8 mouse cellular contexts compared by ENCODE assay signal in genomic region chr10:67283516-67283915, GRCm38 (mm10). TPM values are rescaled to one million over a fixed set of nuclear protein-coding genes. Genes with fewer than 3 reads are reported as not detected.
DNase-seq lines count a peak whose midpoint lies in the region; ATAC-seq and TF ChIP-seq lines count a peak whose summit lies in the region.

No protein-coding gene starts in this region.

- no peak for TF ChIP-seq EP300 in MEL (IDR thresholded peaks at IDR 0.05; ENCODE audit: low read depth in 1 of 2, low read length in 2 of 2)

- H3K79me2 ChIP-seq in MEL (ENCODE audit: control insufficient read depth, insufficient read depth, low read length, poor library complexity) = peaks cover 53% of the 10 kb centered on the region

- H3K9me3 ChIP-seq in MEL (replicated peaks; ENCODE audit: insufficient read depth, low read length) = no peaks in the 10 kb centered on the region
- no peaks in the 10 kb centered on the region for H3K9me3 ChIP-seq in hindbrain, embryonic 14.5 days (ENCODE audit: control insufficient read depth, low read length)
- H3K9me3 ChIP-seq in stomach, embryonic 16.5 days (replicated peaks; ENCODE audit: control insufficient read depth, low read length) = no peaks in the 10 kb centered on the region

- peak overlapping the region; percentile 71 to 99 for H3K4me3 ChIP-seq in MEL (ENCODE audit: control insufficient read depth in 1 of 2, insufficient read depth in 1 of 2, low read depth in 2 of 2, low read length in 2 of 2)
- H3K4me3 ChIP-seq in hindbrain, embryonic 14.5 days (replicated peaks; ENCODE audit: low read length) = peak overlapping the region; percentile 96; the same call in 1 of the 2 replicates
- H3K4me3 ChIP-seq in stomach, embryonic 16.5 days (replicated peaks; ENCODE audit: low read length) = peak overlapping the region; percentile 90

- peaks cover 2 to 24% of the 10 kb centered on the region in 2 experiments; a peak in 3 of 4 replicates for H3K36me3 ChIP-seq in MEL (ENCODE audit: control insufficient read depth in 1 of 2, insufficient read depth in 2 of 2, low read length in 2 of 2)
- H3K36me3 ChIP-seq in hindbrain, embryonic 14.5 days (replicated peaks; ENCODE audit: control insufficient read depth, insufficient read depth) = no peaks in the 10 kb centered on the region
- H3K36me3 ChIP-seq in stomach, embryonic 16.5 days (ENCODE audit: control insufficient read depth, insufficient read depth, low read length) = no peaks in the 10 kb centered on the region

- no peak for TF ChIP-seq POLR2A in MEL (IDR thresholded peaks at IDR 0.05; ENCODE audit: control insufficient read depth in 1 of 2, insufficient read depth in 1 of 2, low read depth in 1 of 2, low read length in 2 of 2, poor library complexity in 1 of 2)

- DNase-seq in 3T3-L1 (ENCODE audit: low read depth, low spot score) (peak; percentile 19), MEL (ENCODE audit: low read depth, low spot score) (peak; percentile 42)
- no peak for DNase-seq in hindbrain, embryonic 14.5 days (ENCODE audit: low spot score)
- peak; percentile 72 to 78 for DNase-seq in lung, adult 18-20 months
- no peak for DNase-seq in left cerebral cortex, postnatal 10 days (ENCODE audit: extremely low spot score in 1 of 2, low spot score in 2 of 2)
- no peak for DNase-seq in cerebellum, postnatal 4 days (ENCODE audit: low spot score in 2 of 2)
- DNase-seq in layer of hippocampus, adult 18-20 months (ENCODE audit: low spot score in 2 of 2) = no peak

- TF ChIP-seq RAD21 in MEL (IDR thresholded peaks at IDR 0.05; ENCODE audit: low read depth, low read length) = no peak

- intact Hi-C loops in left cerebral cortex, postnatal 10 days (cut with DNase I) = loop anchor here (10.0 kb wide), 1 partner anchor 379 kb away; no protein-coding TSS in a partner anchor

- H3K4me1 ChIP-seq in MEL (ENCODE audit: control insufficient read depth in 1 of 2, insufficient read depth in 2 of 2, low read length in 2 of 2) = peaks cover 15 to 24% of the 10 kb centered on the region in 2 experiments
- peaks cover 25% of the 10 kb centered on the region for H3K4me1 ChIP-seq in hindbrain, embryonic 14.5 days (replicated peaks; ENCODE audit: control insufficient read depth, insufficient read depth, low read length)
- H3K4me1 ChIP-seq in stomach, embryonic 16.5 days (ENCODE audit: control insufficient read depth, insufficient read depth, low read length) = peaks cover 17% of the 10 kb centered on the region

- peak overlapping the region; percentile 94 for H3K4me2 ChIP-seq in hindbrain, embryonic 14.5 days (replicated peaks)
- H3K4me2 ChIP-seq in stomach, embryonic 16.5 days (ENCODE audit: low read depth, low read length) = peak overlapping the region; percentile 81

- ATAC-seq in hindbrain, embryonic 14.5 days (ENCODE audit: low FRiP score) = no peak
- no peak for ATAC-seq in stomach, embryonic 16.5 days (ENCODE audit: insufficient read depth, low FRiP score)

- no peak for TF ChIP-seq CTCF in MEL (IDR thresholded peaks at IDR 0.05 in 2 of 3, conservative IDR thresholded peaks at IDR 0.05 in 1 of 3; ENCODE audit: control insufficient read depth in 1 of 3, insufficient read depth in 1 of 3, low read depth in 2 of 3, low read length in 3 of 3, poor library complexity in 1 of 3, severe bottlenecking in 1 of 3)

- H3K27ac ChIP-seq in MEL (ENCODE audit: control insufficient read depth, low read depth, low read length) = no peak overlapping the region
- no peak overlapping the region for H3K27ac ChIP-seq in hindbrain, embryonic 14.5 days
- no peak overlapping the region for H3K27ac ChIP-seq in stomach, embryonic 16.5 days (ENCODE audit: low read length)

- WGBS in hindbrain, embryonic 14.5 days = 91% methylated on average over 9 of the region's 9 CpGs
- WGBS in stomach, embryonic 16.5 days = 72% methylated on average over 9 of the region's 9 CpGs

- peak overlapping the region; percentile 70 for H3K9ac ChIP-seq in MEL (ENCODE audit: control insufficient read depth, low read depth, low read length, poor library complexity, severe bottlenecking)
- H3K9ac ChIP-seq in hindbrain, embryonic 14.5 days = peak overlapping the region; percentile 31
- H3K9ac ChIP-seq in stomach, embryonic 16.5 days (ENCODE audit: low read length) = peak overlapping the region; percentile 91; the same call in 1 of the 2 replicates

- no peaks in the 10 kb centered on the region for H3K27me3 ChIP-seq in MEL (ENCODE audit: control insufficient read depth in 1 of 2, insufficient read depth in 2 of 2, low read length in 2 of 2)
- no peaks in the 10 kb centered on the region for H3K27me3 ChIP-seq in hindbrain, embryonic 14.5 days (ENCODE audit: control insufficient read depth, insufficient read depth, low read length)
- no peaks in the 10 kb centered on the region for H3K27me3 ChIP-seq in stomach, embryonic 16.5 days (ENCODE audit: control insufficient read depth, insufficient read depth, low read length)

TF ChIP-seq in MEL, 35 proteins besides CTCF, POLR2A, EP300 and RAD21:
- TF ChIP-seq KAT2A (conservative IDR thresholded peaks at IDR 0.05; ENCODE audit: low read depth, low read length) = no peak
- TF ChIP-seq SMC3 (IDR thresholded peaks at IDR 0.05; ENCODE audit: low read depth, low read length) = 0 out of 2 replicates have a peak, but pooled peaks have one; percentile 0
- no peak for TF ChIP-seq POLR2AphosphoS2 (IDR thresholded peaks at IDR 0.05; ENCODE audit: low read length)
- TF ChIP-seq CHD1 (IDR thresholded peaks at IDR 0.05; ENCODE audit: low read depth, low read length) = peak; percentile 37; the same call in 1 of the 2 replicates
- TF ChIP-seq BHLHE40 (IDR thresholded peaks at IDR 0.05; ENCODE audit: borderline replicate concordance, low read depth, low read length) = no peak
- TF ChIP-seq MYC (IDR thresholded peaks at IDR 0.05; ENCODE audit: low read depth, low read length) = no peak
- no peak for TF ChIP-seq NRF1 (IDR thresholded peaks at IDR 0.05; ENCODE audit: insufficient read depth, low read depth, low read length, poor library complexity, severe bottlenecking)

RNA-seq across cellular contexts. Expression of gene Nrbf2, which starts 1.6 kb away (rescaled TPM):
- 18.5 and 19.5 TPM in 2 replicates for total RNA-seq in MEL (2012; rRNA removed)
- polyA plus RNA-seq in MEL (2012; ENCODE audit: insufficient read depth in 1 of 2, insufficient read length in 2 of 2, low read depth in 1 of 2, low replicate concordance in 2 of 2, missing spikeins in 1 of 2) = 10 to 100 TPM in 1 of 2 experiments, not detected in 1; 38.9 TPM
- 40.2 and 44.4 TPM in 2 replicates for polyA plus RNA-seq in hindbrain, embryonic 14.5 days (2014; fragmentation: Nextera tagmentation; extraction: Ambion mirVana)
- polyA plus RNA-seq in stomach, embryonic 16.5 days (2015; fragmentation: Nextera tagmentation; extraction: Ambion mirVana) = 35.7 and 37.6 TPM in 2 replicates
- 10 to 100 TPM; 13.9 to 15.8 TPM for total RNA-seq in left cerebral cortex, postnatal 10 days (2021)
- total RNA-seq in layer of hippocampus, adult 18-20 months (2021) = 10 to 100 TPM; 18.4 to 21.6 TPM

Comparison
In these comparisons a context has a peak if more than half of its experiments do, and no peak if none do; other contexts are left out.
1. DNase-seq: peak in 3T3-L1 (single experiment), MEL (single experiment) and lung, adult 18-20 months (2 of 2); none in hindbrain, embryonic 14.5 days (single experiment), left cerebral cortex, postnatal 10 days (0 of 2), cerebellum, postnatal 4 days (0 of 2) and layer of hippocampus, adult 18-20 months (0 of 2).
2. H3K9ac ChIP-seq: peak in every context shown above with its lines; median percentile 91 in stomach, embryonic 16.5 days; 70 in MEL; 31 in hindbrain, embryonic 14.5 days.
3. Peak in every context shown above with its lines, with median percentiles within 50 percentile points of each other: H3K4me3 ChIP-seq.